ENCODE assay signal across 26 mouse cellular contexts in the genomic region with DNA sequence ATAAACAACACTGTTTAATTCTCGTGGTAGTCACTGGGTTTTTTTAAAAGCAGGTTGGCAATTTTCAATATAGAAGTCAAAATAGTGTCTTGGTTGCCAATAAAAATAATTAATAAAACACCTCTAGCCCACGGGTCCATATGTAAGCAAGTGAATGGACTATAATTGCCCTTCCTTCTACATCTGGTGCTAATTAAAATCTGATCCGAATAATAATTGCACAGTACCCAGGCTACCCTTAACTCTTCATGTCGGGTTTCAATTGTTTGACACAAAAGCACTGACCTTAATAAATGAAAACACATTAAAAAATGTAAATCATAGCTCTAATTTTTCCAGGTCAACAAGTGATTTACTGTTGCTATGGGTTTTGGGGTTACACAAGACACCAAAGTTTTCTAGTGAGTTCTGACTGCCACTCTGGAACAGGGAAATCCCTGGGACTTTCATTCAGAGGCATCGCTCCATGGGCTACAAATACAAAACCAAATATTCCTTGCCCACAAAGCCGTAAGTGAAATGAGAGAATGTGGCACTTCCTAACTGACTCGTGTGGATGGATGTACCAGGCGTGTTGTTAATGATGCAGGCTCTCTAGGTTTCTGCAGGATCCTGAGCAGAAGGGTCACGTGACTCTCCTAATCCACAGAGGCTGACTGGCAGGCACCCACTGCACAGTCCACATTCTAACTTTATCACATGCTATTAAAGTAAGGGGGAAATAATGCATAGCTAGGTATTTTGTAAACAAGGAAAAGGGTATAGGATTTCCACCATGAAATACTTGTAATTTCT.
DNase-seq lines count a peak whose midpoint lies in the region; ATAC-seq and TF ChIP-seq lines count a peak whose summit lies in the region.
"Had no signal": no experiment of that assay in that cellular context is flagged by ENCODE, and none has a peak within 500 bp of the region (broad histone marks: within the 10 kb centered on the region; RNA-seq: fewer than 3 reads in every experiment).

No protein-coding gene starts in this region.

- peaks cover 41% of the 10 kb centered on the region for H3K4me1 ChIP-seq in forebrain, embryonic 12.5 days
- H3K4me1 ChIP-seq in forebrain, embryonic 16.5 days (replicated peaks; ENCODE audit: control insufficient read depth, insufficient read depth, low read length) = peaks cover 7% of the 10 kb centered on the region; the same call in 1 of the 2 replicates
- H3K4me1 ChIP-seq in embryonic facial prominence, embryonic 15.5 days = peaks cover 13% of the 10 kb centered on the region; the same call in 1 of the 2 replicates
- peaks cover 55% of the 10 kb centered on the region for H3K4me1 ChIP-seq in limb, embryonic 13.5 days

- H3K27me3 ChIP-seq in forebrain, embryonic 12.5 days = no peaks in the 10 kb centered on the region
- no peaks in the 10 kb centered on the region for H3K27me3 ChIP-seq in forebrain, embryonic 16.5 days (replicated peaks; ENCODE audit: control insufficient read depth, insufficient read depth, low read length)
- no peaks in the 10 kb centered on the region for H3K27me3 ChIP-seq in C2C12 (ENCODE audit: control insufficient read depth, insufficient read depth, insufficient read length)
- H3K27me3 ChIP-seq in embryonic facial prominence, embryonic 15.5 days = no peaks in the 10 kb centered on the region
- H3K27me3 ChIP-seq in limb, embryonic 13.5 days = no peaks in the 10 kb centered on the region
- H3K27me3 ChIP-seq: embryonic facial prominence, embryonic 12.5 days; Patski had no signal

- no peak overlapping the region for H3K27ac ChIP-seq in forebrain, embryonic 12.5 days
- no peak overlapping the region for H3K27ac ChIP-seq in forebrain, embryonic 16.5 days (ENCODE audit: low read length)
- no peak overlapping the region for H3K27ac ChIP-seq in embryonic facial prominence, embryonic 15.5 days (replicated peaks)
- H3K27ac ChIP-seq in limb, embryonic 13.5 days = no peak overlapping the region
- H3K27ac ChIP-seq: embryonic facial prominence, embryonic 12.5 days; hindbrain, embryonic 10.5 days; hindbrain, postnatal 0 days; kidney, postnatal 0 days had no signal

- no peak overlapping the region for H3ac ChIP-seq in C2C12 (ENCODE audit: control insufficient read depth, insufficient read length, low read depth)

- H3K4me2 ChIP-seq in forebrain, embryonic 12.5 days = no peak overlapping the region
- no peak overlapping the region for H3K4me2 ChIP-seq in forebrain, embryonic 16.5 days (ENCODE audit: low read length)
- no peak overlapping the region for H3K4me2 ChIP-seq in embryonic facial prominence, embryonic 15.5 days (replicated peaks)
- peak overlapping the region; percentile 50 for H3K4me2 ChIP-seq in limb, embryonic 13.5 days (replicated peaks)
- H3K4me2 ChIP-seq: embryonic facial prominence, embryonic 12.5 days; liver, embryonic 11.5 days; midbrain, embryonic 11.5 days had no signal

- no peak overlapping the region for H3K4me3 ChIP-seq in forebrain, embryonic 12.5 days (replicated peaks)
- no peak overlapping the region for H3K4me3 ChIP-seq in forebrain, embryonic 16.5 days (replicated peaks; ENCODE audit: low read length)
- no peak overlapping the region for H3K4me3 ChIP-seq in C2C12 (ENCODE audit: insufficient read depth, poor library complexity, severe bottlenecking)
- no peak overlapping the region for H3K4me3 ChIP-seq in embryonic facial prominence, embryonic 15.5 days (replicated peaks)
- no peak overlapping the region for H3K4me3 ChIP-seq in limb, embryonic 13.5 days
- H3K4me3 ChIP-seq: embryonic facial prominence, embryonic 12.5 days; hindbrain, embryonic 10.5 days had no signal

- H3K79me2 ChIP-seq in C2C12 (ENCODE audit: control insufficient read depth, insufficient read depth) = peaks cover 10% of the 10 kb centered on the region

- H3K79me3 ChIP-seq in C2C12 (ENCODE audit: low read depth) = peaks cover 5% of the 10 kb centered on the region

- peak; percentile 63; the same call in 1 of the 2 replicates for ATAC-seq in forebrain, embryonic 12.5 days (ENCODE audit: low FRiP score)
- ATAC-seq in forebrain, embryonic 16.5 days = no peak; the same call in 1 of the 2 replicates
- ATAC-seq in embryonic facial prominence, embryonic 15.5 days (ENCODE audit: insufficient number of reproducible peaks, low FRiP score, low TSS enrichment, low read depth) = 0 out of 2 replicates have a peak, but pooled peaks have one; percentile 57
- ATAC-seq in limb, embryonic 13.5 days (ENCODE audit: low FRiP score, low read depth) = peak; percentile 78
- ATAC-seq in megakaryocyte progenitor cell, adult 5-6 weeks (replicated peaks; ENCODE audit: poor library complexity) = no peak
- ATAC-seq: hindbrain, postnatal 0 days; liver, postnatal 0 days; lung, postnatal 0 days; Patski had no signal

- H3K36me3 ChIP-seq in forebrain, embryonic 12.5 days (replicated peaks) = no peaks in the 10 kb centered on the region
- H3K36me3 ChIP-seq in forebrain, embryonic 16.5 days (ENCODE audit: control insufficient read depth, insufficient read depth) = no peaks in the 10 kb centered on the region
- H3K36me3 ChIP-seq in C2C12 (ENCODE audit: control insufficient read depth, insufficient read depth) = no peaks in the 10 kb centered on the region
- H3K36me3 ChIP-seq in embryonic facial prominence, embryonic 15.5 days = no peaks in the 10 kb centered on the region
- no peaks in the 10 kb centered on the region for H3K36me3 ChIP-seq in limb, embryonic 13.5 days
- H3K36me3 ChIP-seq: embryonic facial prominence, embryonic 12.5 days; hindbrain, embryonic 10.5 days had no signal

- no peak for DNase-seq in gastrocnemius, postnatal 10 days
- no peak for DNase-seq in lung, postnatal 10 days
- DNase-seq: adrenal gland, postnatal 36 days; cerebellum, adult 11 months; cerebellum, postnatal 10 days; gastrocnemius, postnatal 25 days; kidney, adult 2 months; layer of hippocampus, adult 9-11 months; liver, postnatal 0 days; right cerebral cortex, postnatal 25 days; spleen, adult 18-20 months; thymus, postnatal 25 days had no signal

- WGBS in forebrain, embryonic 12.5 days = 37% methylated on average over 9 of the region's 9 CpGs
- 23% methylated on average over 9 of the region's 9 CpGs for WGBS in forebrain, embryonic 16.5 days
- WGBS in embryonic facial prominence, embryonic 15.5 days = 35% methylated on average over 9 of the region's 9 CpGs
- 12% methylated on average over 9 of the region's 9 CpGs for WGBS in limb, embryonic 13.5 days

- 0 out of 2 replicates have a peak, but pooled peaks cover 3% of the 10 kb centered on the region for H3K9me3 ChIP-seq in forebrain, embryonic 12.5 days
- H3K9me3 ChIP-seq in forebrain, embryonic 16.5 days (ENCODE audit: control insufficient read depth, low read length) = no peaks in the 10 kb centered on the region
- no peaks in the 10 kb centered on the region for H3K9me3 ChIP-seq in embryonic facial prominence, embryonic 15.5 days (replicated peaks)
- H3K9me3 ChIP-seq in limb, embryonic 13.5 days = no peaks in the 10 kb centered on the region; the same call in 1 of the 2 replicates
- H3K9me3 ChIP-seq: embryonic facial prominence, embryonic 12.5 days; hindbrain, embryonic 10.5 days had no signal

- TF ChIP-seq CTCF in C2C12 (IDR thresholded peaks at IDR 0.05; ENCODE audit: control insufficient read depth, insufficient read depth, insufficient read length) = no peak

- H3K9ac ChIP-seq in forebrain, embryonic 12.5 days = no peak overlapping the region
- H3K9ac ChIP-seq in forebrain, embryonic 16.5 days (replicated peaks; ENCODE audit: low read depth, low read length) = no peak overlapping the region
- no peak overlapping the region for H3K9ac ChIP-seq in embryonic facial prominence, embryonic 15.5 days
- no peak overlapping the region for H3K9ac ChIP-seq in limb, embryonic 13.5 days
- H3K9ac ChIP-seq: embryonic facial prominence, embryonic 12.5 days; liver, postnatal 0 days had no signal

TF ChIP-seq in C2C12, 6 proteins besides CTCF, POLR2A, EP300 and RAD21:
- TF ChIP-seq USF1 (IDR thresholded peaks at IDR 0.05; ENCODE audit: low read depth) (peak; percentile 12), FOSL1 (IDR thresholded peaks at IDR 0.05; ENCODE audit: insufficient read depth, low read length, poor library complexity, severe bottlenecking) (no peak), CEBPB (IDR thresholded peaks at IDR 0.05; ENCODE audit: low read depth) (no peak)
TF ChIP-seq in C2C12: peak in this region for 1.

Comparison
In these comparisons a context has a peak if more than half of its experiments do, and no peak if none do; other contexts are left out.
1. ATAC-seq: peak in forebrain, embryonic 12.5 days (single experiment), embryonic facial prominence, embryonic 15.5 days (single experiment) and limb, embryonic 13.5 days (single experiment); none in forebrain, embryonic 16.5 days (single experiment) and megakaryocyte progenitor cell, adult 5-6 weeks (single experiment).